Mouse (Mus musculus): Measurements from ENCODE around the gene Cdk5r2. TPM values are rescaled to one million over a fixed set of nuclear protein-coding genes. Genes with fewer than 3 reads are reported as not detected.

Gene Cdk5r2
- total RNA-seq, 2 experiments from 2014 or later: 4.8 to 6.6 TPM

DNA sequence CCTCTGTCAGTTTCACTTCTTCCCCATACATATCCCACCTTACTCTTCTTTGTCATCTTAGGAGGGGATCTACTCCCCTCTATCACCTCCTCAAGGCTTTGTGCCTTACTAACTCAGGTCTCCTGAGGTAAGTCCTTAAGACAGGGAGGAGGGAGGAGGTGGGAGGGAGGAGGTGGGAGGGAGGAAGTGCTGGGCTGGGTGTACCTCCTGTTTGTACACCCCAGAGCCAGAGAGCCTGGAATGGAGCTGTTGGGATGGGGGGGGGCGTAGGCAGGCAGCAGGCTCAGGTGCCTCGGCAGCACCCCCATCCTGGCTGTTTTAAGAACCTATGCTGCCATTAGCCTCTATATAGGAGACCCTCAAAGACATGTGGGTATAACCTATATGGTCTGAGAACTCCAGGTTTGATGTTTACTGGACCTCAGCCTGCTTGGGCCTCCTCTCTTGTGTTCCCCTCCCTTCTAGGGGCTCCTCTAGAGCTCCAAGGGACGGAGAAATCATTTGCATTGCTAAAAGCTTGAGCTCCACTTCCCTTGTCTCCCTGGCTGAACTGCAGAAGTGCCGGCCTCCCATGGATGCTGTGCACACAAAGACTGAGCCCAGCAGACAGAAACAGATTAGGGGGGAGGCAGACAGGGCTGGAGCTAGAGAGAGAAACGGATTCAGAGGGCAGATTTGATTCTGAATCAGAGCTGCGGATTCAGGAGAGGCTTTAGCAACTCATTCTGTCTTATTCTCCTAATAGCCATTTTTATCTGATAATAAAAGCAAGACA, 3.5 kb upstream of the Cdk5r2 start:
- no peak for DNase-seq

DNA sequence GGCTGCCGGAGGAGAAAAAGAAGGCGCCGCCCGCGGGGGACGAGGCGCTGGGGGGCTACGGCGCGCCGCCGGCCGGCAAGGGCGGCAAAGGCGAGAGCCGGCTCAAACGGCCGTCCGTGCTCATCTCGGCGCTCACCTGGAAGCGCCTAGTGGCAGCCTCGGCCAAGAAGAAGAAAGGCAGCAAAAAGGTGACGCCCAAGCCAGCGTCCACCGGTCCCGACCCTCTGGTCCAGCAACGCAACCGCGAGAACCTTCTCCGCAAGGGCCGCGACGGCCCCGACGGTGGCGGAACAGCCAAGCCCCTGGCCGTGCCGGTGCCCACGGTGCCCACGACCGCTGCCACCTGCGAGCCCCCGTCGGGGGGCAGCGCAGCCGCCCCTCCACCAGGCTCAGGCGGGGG, 422 bp downstream of the Cdk5r2 start:
- DNase-seq: peak; percentile 12

DNA sequence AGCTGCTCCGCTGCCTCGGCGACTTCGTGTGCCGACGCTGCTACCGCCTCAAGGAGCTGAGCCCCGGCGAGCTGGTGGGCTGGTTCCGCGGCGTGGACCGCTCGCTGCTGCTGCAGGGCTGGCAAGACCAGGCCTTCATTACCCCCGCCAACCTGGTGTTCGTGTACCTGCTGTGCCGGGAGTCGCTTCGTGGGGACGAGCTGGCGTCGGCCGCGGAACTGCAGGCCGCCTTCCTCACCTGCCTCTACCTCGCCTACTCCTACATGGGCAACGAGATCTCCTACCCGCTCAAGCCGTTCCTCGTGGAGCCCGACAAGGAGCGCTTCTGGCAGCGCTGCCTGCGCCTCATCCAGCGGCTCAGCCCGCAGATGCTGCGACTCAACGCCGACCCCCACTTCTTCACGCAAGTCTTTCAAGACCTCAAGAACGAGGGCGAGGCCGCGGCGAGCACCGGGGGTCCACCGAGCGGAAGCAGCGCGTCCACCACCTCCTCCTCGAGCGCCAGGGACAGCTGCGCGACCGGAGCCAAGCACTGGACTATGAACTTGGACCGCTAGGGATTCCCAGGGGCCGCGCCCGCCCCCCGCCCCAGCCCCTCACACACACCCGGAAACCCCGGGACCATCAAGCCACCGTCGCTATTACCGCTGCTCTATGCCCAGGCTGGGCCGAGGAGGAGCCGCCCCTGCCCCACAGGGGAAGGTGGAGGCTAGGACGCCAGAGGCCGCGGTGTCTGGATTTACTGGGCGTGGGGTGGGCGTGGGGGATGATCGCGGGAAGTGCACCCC, 1.1 kb downstream of the Cdk5r2 start:
- peak; percentile 12 for DNase-seq

DNA sequence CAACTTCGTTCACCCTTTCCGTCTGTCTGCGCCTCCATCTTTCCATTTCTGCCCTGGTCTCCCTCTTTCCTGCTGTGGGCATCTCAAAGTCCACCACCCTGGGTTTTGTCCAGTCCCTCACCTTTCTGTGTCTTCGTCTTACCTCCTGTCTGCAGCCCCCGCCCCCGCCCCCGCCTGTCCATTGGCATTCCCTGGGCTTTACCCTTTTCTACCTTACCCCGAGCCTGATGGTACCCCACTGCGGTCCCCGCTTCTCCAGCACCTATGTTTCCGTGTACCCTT, 1.6 kb downstream of the Cdk5r2 start:
- DNase-seq: no peak

DNA sequence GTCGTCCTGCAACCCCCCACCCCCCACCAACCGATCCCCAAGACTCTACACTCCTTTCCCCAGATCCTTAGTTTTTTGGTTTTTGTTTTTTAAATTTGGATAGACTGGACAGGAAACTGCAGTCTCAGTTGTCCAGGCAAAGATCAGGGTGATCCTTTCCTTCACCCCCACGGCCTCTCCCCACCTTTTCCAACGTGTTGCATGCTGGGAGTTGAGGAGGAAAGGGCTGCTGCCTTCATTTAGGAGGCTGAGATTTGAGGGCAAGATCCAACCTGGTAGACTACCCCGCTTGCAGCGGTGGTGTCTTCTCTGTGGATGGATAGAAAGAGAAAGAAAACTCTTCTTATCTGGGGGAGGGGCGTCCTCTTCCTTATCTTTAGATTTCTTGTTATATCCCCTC, 2.1 kb downstream of the Cdk5r2 start:
- no peak for DNase-seq

DNA sequence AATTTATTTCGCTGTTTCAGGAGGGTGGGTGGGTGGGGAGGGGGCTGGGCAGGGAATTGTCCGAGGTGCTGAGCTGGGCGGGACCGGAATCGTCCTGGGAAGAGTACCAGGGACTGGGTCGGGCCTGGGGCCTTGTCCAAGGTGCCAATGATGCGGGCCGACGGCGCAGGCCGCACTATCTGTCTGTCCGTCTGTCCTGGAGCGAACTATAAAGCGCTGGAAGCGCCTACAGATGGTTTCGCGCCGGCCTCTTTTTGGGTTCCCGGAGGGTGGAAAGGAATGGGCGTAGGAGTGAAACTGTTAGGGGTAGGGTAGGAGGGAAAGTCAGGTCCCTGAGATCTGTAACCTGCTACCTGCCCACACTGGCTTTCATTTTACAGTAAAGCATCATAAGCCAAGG, 2.5 kb downstream of the Cdk5r2 start:
- DNase-seq: peak; percentile 10

DNA sequence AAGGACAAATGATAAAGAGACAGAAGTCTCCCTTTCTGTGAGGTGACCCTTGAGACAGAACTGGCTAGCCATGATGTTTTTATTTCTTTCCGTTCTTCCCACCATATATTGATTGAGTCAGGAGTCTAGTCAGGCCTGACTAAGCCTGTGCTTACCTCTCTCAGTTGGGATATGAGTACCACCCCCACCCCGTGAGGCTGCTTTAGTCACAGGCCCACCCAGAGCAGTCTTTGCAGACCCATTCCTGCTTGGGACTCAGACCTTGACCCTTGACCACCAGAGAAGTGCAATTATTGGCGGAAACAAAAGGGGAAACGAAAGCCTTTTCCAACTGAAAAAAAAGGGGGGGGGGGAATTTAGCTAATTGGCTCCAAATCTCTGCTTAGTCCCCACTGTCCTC, 2.9 kb downstream of the Cdk5r2 start:
- no peak for DNase-seq

DNA sequence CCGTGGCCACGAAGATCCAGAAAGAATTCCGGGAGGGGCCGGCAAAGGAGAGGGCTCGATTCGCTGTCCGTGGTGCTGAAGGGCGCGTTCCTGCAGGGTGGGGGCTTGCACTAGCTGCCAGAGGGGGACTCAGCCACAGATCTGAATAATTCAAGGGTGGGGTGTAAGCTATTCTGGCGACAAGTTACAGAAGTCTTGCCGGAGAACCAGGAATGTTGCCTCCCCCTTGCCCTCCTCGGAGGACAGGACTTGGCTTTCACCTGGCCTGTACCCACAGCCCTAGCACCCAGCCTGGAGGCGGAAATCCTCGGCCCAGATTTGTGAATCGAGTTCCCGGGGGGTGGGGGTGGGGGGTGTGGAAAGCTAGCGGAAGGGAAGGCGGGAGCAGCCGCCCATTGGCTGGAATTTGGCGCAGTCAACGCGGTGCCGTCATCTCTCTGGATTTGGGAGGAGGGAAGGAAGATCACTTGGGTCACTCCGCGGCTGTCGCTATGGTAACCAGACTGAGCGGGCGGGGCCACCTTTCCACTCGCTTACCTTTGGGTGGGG, 3.5 kb downstream of the Cdk5r2 start:
- DNase-seq: peak; percentile 82

DNA sequence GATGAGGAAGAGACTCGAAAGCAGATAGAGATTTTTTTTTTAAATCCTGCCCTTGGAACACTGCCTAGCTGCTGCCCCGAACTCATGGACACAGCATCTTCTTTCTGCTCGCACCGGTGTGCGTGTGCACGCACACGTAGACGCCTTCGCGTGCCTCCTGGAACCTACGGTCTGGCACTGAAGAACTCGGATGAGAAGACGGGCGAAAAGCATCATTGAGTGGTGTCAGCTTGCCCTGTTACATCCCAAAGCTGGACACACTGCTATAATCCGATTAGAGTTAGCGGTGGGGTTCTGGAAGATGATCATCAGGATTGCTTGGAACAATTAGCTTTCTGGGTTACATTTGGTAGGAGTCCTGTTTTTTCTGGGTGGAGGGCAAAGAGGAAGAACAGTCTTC, 4.1 kb downstream of the Cdk5r2 start:
- DNase-seq: no peak

DNA sequence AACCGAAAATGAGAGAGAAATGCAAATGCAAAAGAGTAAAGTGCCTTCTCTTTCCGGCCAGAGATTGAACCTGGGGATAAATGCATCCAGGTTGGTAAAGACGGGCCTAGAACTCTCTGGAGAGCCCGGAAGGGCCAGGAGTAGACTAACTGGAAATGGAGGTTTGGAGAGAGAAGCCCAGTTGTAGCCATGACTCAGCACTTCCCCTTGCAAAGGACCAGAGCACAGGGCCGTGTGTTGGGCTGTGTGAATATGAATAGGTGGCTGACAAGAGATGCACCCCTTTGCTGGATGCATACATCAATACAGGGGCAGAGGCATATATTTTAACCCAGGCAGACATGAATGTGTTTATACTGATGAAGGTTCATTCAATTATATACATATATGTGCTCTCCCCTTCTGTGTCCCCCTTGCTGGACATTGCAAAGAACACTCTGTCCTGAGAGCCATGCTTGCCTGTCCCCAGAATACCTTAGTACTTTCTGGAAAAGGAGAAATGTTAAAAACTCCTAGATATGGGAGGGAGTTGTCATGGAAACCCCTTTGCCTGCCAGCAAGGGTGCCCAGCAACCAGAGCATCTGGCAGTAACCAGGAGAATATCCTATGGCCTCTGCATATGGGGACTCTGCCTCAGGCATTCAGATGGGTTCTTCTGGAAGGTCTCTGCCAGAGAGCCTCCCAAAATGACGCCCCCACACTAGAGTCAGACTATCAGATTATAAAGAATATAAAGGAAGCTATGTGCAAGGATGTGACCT, 4.7 kb downstream of the Cdk5r2 start:
- DNase-seq: no peak

DNA sequence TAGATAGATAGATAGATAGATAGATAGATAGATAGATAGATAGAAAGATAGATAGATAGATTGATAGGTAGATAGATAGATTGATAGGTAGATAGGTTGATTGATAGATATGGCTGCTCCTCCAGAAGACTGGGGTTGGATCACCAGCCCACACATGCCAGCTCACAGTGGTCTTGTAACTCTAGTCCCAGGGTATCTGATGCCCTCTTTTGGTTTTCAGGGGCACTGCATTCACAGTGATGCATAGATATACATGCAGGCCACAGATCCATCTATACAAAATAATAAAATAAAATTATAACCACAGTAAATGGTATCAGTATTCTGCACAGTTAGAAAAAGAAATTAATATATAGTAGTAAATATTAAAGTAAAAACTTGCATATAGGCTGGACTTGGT, 7.0 kb downstream of the Cdk5r2 start:
- no peak for DNase-seq

DNA sequence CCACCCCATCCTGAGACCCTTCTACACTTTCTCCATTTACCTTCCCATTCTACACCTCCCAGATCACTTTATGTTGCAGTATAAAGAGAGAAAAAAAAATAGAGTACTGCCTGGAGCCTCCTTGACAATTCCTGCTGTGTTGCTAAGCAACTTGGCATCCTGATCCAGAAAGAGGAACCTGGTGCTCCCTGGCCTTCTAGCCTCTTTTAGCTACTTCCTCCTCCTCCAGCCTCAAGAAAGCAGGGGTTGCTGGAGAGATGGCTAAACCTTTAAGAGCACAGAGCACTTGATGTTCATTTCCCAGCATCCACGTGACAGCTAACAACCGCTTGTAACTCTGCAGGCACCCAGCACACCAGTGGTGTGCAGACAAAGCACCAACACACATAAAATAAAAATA, 17.5 kb downstream of the Cdk5r2 start:
- DNase-seq: no peak

DNA sequence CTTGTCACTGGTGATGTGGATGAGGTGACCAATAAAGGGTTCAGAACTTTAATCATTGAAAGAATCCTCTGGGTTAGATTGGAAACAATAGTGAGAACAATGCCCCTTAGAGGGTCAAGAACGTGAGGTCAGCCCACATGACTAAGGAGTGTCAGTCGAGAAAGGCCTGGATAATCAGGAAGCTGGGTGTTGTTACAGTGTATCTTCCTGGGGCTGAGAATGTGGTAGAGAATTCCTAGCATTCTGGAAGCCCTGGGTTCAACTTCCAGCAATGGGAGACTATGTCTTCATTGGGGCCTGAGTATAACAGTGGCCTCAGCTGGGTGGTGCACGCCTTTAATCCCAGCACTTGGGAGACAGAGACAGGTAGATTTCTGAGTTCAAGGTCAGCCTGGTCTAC, 22.5 kb downstream of the Cdk5r2 start:
- DNase-seq: no peak

DNA sequence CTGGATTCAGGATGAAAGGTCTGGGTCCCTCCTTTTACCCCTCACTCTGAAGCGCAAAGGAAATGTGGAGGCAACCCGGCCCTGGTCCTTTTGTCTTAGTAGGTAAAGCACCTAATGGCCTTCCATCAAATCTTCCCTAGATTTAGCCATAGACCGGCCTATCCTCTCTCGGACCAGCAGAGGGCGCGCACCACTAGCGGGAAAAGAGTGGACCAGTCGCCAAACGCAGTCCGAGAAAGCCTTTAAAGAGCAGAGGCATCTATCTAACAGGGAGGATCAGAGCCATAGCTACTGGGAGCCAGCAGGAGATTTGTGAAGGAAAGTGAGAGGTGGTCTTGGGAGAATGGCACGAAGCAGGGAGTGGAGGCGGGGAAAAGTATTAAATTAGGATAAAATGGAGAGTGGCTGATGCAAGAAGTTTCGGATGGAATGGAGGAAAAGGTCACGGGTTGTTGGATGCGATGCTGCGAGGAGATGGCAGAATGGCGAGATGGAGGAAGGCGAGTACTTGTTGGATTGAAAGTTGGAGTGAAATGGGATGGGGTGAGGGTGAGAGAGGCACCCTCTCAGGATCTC, 26.1 kb downstream of the Cdk5r2 start:
- DNase-seq: peak; percentile 81

DNA sequence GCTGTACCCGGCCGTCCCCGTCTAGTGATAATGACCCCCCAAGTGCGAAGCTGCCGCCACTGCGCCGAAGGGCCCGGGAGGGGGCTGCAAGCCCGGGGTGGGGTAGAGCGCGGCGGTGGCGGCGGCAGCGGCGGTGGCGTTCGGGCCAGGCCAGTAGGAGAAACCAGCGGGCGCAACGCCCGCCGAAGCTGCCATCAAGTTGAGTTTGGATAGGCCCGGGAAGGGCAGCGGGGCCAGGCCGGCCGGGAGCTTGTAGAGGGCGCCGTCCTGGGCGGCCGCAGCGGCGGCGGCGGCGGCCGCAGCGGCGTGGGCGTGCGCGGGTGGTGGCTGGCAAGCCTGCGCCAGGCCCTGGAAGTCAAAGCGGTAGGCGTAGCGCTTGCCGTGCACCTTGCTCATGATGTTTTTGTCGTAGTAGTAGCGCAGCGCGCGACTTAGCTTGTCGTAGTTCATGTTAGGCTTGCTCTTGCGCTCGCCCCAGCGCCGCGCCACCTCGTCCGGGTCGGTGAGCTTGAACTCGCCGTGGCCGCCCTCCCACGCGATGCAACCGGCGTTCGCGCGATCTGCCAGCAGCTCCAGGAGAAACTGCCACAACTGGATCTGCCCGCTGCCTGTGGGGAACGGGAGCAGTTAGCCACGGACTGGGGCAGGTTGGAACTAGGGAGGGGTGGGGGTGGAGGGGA, 27.5 kb downstream of the Cdk5r2 start:
- DNase-seq: no peak

DNA sequence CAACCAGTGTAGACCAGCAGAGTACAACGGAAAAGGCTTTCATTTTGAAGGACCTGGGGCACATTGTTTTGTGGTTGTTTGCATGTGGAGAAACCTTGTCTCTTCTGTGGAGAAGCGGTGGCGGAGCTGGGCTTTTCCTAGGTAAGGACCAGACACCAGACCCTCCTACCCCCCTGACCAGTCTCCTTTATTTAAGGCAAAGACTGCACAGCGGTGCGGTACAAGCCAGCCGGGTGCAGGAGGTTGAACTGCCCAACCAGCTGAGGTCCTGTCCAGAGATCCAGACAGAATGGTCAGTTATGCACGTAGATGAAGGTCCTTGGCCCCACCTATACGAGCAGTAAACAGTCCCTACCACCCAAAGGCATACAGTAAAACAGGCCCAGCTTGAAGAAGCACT, 28.1 kb downstream of the Cdk5r2 start:
- no peak for DNase-seq

DNA sequence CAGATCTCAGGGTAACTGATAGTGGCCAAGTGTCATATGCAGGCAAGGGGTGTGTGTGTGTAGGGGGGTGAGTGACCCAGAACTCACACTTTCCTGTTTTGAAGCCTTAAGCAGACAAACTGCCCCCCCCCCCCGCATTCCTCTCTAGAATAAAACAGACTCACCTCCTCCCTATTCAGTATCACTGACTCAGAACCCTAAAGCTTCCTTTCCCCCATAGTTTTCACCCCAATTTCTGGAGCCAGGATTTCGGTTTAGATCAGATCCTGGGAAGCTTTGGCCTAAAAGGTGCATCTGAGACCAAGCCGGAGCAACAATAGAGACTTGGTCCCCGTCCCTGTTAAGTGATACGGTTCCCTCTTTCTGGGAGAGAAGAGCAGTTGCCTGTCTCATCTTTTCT, 28.7 kb downstream of the Cdk5r2 start:
- no peak for DNase-seq

DNA sequence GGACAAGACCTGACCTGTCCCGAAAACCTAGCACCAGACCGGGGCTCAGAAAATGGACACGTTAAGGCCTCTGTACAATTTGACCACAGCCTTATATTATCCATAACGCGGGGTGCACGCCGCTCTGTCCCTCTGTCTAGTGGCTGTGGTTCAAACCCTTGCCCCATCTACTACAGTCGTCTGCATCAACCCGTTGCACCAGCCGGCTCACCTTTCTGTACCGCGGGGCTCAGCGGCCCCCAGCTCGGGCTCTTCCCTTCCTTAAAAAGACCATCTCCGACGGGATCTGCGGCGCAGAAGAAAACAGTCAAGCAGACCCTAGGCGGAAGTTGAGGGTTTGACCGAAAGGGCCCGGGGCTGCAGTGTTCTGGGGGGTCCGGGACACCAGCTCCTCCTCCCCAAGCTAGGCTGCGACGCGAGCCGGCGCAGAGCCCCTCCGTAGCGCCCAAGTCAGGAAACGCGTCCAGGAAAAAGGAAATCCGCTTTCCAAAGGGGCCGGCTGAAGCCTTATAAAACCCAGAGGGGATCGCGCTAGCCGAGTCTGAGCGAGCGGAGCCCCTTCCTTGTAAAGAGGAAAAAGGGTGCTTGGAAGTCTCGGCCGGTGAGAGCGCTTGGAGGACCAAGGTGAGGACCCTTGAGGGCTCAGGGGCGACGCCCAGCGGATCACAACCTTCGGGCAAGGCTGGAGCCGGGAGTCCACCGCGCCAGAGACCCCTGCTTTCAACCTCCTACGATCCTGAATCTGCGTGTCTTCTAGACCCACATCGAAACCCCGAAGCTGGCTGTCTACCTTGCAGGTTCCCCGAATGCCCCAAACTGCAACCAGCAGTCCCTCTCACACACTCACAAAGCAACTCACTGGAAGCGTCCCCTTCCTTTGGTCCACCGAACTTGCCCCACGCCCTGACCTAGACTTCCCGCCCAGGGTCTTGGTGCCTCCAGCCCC, 29.7 kb downstream of the Cdk5r2 start:
- DNase-seq: no peak

DNA sequence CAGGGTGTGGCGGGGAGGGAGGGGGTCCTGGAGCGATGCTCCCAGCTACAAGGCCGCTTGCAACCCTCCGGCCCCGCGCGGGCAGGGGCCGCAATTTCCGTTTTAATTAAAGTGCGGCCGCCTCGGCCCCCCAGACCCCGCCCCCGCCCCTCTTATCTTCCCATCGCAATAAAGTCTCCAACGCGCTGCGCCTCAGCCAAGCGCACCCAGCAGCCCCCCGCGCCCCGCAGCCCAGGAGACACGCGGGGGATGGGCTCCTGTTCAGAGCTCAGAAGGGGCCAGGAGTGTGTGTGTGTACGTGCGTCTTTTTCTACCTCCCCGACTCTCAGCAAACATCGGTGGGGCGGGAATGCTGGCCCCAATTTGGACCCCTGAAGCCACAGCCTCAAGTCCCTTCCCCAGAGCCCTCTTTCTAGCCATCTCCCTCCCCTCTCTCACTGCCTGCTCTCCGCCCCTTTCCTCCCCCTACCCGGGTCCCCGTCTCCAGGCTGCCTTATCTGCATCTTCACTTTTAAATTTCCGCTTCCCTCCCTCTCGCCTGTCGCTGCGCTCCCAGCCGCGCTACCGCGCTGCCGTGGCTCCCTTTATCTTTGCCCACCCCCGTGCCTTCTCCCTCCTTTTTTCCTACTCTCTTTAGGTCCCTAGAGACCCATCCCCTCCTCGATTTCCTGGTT, 30.8 kb downstream of the Cdk5r2 start, which contains the start of gene Fev:
Gene Fev (minus strand): TSS at position 51 of the 674 bp plus-strand sequence.
- no peak for DNase-seq

DNA sequence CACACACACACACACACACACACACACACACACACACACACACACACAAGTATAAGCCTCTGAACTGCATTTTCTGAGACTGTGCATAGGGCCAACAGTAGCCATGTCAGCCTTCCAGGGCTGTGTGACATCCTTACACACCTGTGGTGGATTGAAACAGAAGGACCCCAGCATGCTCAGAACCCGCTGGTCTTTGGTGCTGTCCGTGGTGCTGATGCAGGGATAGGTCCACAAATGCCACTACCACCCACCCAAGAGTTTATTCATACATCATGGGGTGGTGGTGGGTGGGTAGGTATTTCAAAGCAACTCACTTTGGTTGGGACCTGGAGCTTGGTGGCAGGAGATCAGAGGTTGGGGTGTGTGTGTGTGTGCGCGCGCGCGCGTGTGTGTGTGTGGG, 36.8 kb downstream of the Cdk5r2 start:
- peak; percentile 69 for DNase-seq
